Mouse (Mus musculus) liver, embryonic 14.5 days (tissue): ENCODE results near the gene Kmt5b. TPM values are rescaled to one million over a fixed set of nuclear protein-coding genes. Genes with fewer than 3 reads are reported as not detected.

ENCODE experiments used
- ATAC-seq: fragments of 200-750 bp; cut with Nextera tagmentation; 2 replicates; pipeline ENCODE4 v1.8.0; 2017; ENCODE audit warnings: moderate number of reproducible peaks, mild to moderate bottlenecking, moderate library complexity; ENCODE audit not compliant: insufficient read depth
- DNase-seq, 3 experiments: peaks; one replicate each; pipeline ENCODE4 v3.0.0-alpha.2; 2012 to 2013; ENCODE audit warnings: low read depth in 3 of 3, low spot score in 3 of 3
- H3K27ac ChIP-seq: fragments of 300-500 bp; sonication (generic); 2 replicates; pipeline ENCODE4 v1.5.1; 2014; ENCODE audit warnings: moderate library complexity, mild to moderate bottlenecking, control low read depth, inconsistent platforms
- H3K27me3 ChIP-seq: fragments of 300-500 bp; sonication (generic); 2 replicates; pipeline ENCODE4 v1.6.1; 2014; ENCODE audit warnings: mild to moderate bottlenecking, low read length, moderate library complexity; ENCODE audit not compliant: control insufficient read depth, insufficient read depth
- H3K36me3 ChIP-seq: fragments of 300-500 bp; sonication (generic); replicated peaks from 2 replicates; pipeline ENCODE4 v1.6.1; 2014; ENCODE audit warnings: low read depth; ENCODE audit not compliant: control insufficient read depth, insufficient read depth
- H3K4me1 ChIP-seq, 2 experiments: fragments of 200-500 bp in 1 of 2; fragments of 300-500 bp in 1 of 2; sonication (generic) in 1 of 2; replicated peaks; 2 replicates each; pipeline ENCODE4 v1.6.1; 2012 to 2014; ENCODE audit warnings: antibody characterized with exemption in 1 of 2, inconsistent platforms in 1 of 2, low read length in 1 of 2; ENCODE audit not compliant: control insufficient read depth in 2 of 2, insufficient read depth in 2 of 2
- H3K4me2 ChIP-seq: fragments of 300-500 bp; sonication (generic); 2 replicates; pipeline ENCODE4 v1.6.1; 2014; ENCODE audit warnings: low read depth, mild to moderate bottlenecking, control low read depth, moderate library complexity
- H3K4me3 ChIP-seq, 2 experiments: fragments of 200-500 bp in 1 of 2; fragments of 300-500 bp in 1 of 2; sonication (generic) in 1 of 2; 2 replicates each; pipeline ENCODE4 v1.5.1; 2012 to 2014; ENCODE audit warnings: low read depth in 2 of 2, low read length in 2 of 2, mild to moderate bottlenecking in 2 of 2, control low read depth in 1 of 2, inconsistent platforms in 1 of 2, moderate library complexity in 1 of 2; ENCODE audit not compliant: insufficient read depth in 1 of 2
- H3K9ac ChIP-seq: fragments of 300-500 bp; sonication (generic); replicated peaks from 2 replicates; pipeline ENCODE4 v1.6.1; 2014; ENCODE audit warnings: mild to moderate bottlenecking, control low read depth, moderate library complexity
- H3K9me3 ChIP-seq: fragments of 300-500 bp; sonication (generic); 2 replicates; pipeline ENCODE4 v1.6.1; 2016; ENCODE audit warnings: low read length, mixed read lengths; ENCODE audit not compliant: control insufficient read depth
- CTCF ChIP-seq: IDR thresholded peaks from 2 replicates; pipeline ENCODE4 v1.5.1; 2016; ENCODE audit warnings: antibody characterized with exemption, low read depth, control low read depth
- EP300 ChIP-seq: IDR thresholded peaks from 2 replicates; pipeline ENCODE4 v1.6.1; 2016; ENCODE audit warnings: antibody characterized with exemption, low read depth
- WGBS: fragments of 180-500 bp; shearing (Covaris S2); extraction: QIAGEN DNeasy Blood & Tissue Kit; methylation state at CpG from one replicate; pipeline ENCODE4 v1.1.7; 2014; ENCODE audit not compliant: insufficient replicate concordance; 5-methylcytosine and 5-hydroxymethylcytosine counted together
- polyA plus RNA-seq, 2 experiments: library from polyadenylated mRNA; depleted of rRNA in 1 of 2; stranded (reverse) in 1 of 2; unstranded in 1 of 2; fragments of >200 nt; fragmentation: Nextera tagmentation in 1 of 2; extraction: Ambion mirVana in 1 of 2; gene quantifications; 2 replicates each; pipeline versions ENCODE4 v1.2.1 to v1.2.3; 2012 to 2014

Gene Kmt5b
- polyA plus RNA-seq, 2 experiments = 5.0 to 6.3 TPM

DNA sequence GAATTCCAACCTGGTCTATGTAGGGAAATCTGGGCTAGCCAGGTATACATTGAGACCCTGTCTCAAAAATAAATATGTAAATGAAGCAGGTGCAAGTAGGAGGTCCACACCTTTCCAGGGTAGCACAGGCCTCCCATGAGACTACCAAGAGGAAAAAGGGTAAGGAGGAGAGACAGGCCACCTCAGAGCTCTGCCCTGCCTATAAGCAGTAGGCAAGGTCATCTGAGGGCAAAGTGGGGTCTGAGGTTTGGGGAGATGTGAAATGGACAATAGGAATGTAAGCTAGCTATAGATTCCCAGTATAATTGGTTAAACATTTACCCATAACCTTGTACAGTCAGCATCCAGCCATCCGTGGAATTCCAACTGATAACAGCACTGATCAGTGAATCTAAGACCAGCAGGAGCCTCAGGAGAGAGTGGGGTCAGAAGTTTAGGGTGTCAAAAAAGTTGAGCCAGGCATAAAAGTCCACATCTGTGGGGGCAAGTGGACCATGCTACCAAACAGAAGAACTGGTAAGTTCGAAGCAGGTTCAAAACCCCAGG, 52.8 kb downstream of the Kmt5b start:
- H3K4me1 ChIP-seq = peaks cover 0 to 4% of the 10 kb centered on the region in 2 experiments; a peak in 2 of 4 replicates
- H3K36me3 ChIP-seq = no peaks in the 10 kb centered on the region
- WGBS = 55% methylated on average over 2 of the region's 2 CpGs
- H3K27me3 ChIP-seq = no peaks in the 10 kb centered on the region
- no peak for DNase-seq
- H3K4me2 ChIP-seq = no peak overlapping the region
- H3K9me3 ChIP-seq = no peaks in the 10 kb centered on the region
- no peak overlapping the region for H3K9ac ChIP-seq
- no peak overlapping the region for H3K4me3 ChIP-seq
- no peak for ATAC-seq
- no peak overlapping the region for H3K27ac ChIP-seq
- no peak for TF ChIP-seq EP300
- no peak for TF ChIP-seq CTCF

DNA sequence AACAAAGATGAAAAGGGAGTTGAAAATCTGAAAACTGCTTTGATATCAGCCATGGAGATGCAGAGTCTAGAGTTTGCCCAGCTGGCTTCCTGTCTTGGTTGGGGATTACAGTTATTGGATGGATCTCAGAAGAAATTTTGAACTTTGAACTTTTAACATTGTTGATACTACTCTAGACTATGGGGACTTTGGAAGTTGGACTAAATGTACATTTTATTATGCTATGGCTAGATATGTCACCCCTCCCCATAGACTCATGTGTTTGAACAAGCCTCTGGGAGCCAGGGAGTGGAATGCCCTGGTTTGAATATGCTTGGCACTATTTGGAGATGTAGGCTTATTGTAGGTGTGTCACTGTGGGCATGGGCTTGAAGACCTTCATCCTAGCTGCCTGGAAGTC, 57.8 kb downstream of the Kmt5b start:
- no peak overlapping the region for H3K4me3 ChIP-seq
- no peak for ATAC-seq

DNA sequence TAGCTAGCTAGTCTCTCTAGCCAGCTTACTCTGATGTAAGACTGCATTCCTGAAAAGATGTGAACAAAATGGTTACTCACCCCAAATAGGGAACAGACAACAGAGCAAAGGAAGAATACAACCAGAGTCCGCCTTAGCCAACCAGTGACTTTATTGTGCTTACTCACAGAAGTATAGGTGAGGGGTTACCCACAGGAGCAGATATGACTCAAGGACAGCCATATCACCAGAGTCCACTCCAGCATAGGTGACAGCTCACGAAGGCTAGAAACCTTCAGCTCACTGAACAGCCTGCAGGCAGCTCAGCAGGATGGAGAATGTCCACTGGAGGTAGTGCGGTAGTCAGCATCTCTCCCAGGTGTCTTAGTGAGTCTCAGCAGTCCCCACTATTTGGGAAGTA, 62.6 kb downstream of the Kmt5b start:
- 62% methylated on average over 3 of the region's 3 CpGs for WGBS
- H3K4me3 ChIP-seq = no peak overlapping the region
- ATAC-seq = no peak
- H3K27ac ChIP-seq = no peak overlapping the region
- no peak overlapping the region for H3K9ac ChIP-seq
- TF ChIP-seq EP300 (no peak), CTCF (no peak)
- no peaks in the 10 kb centered on the region for H3K27me3 ChIP-seq
- H3K9me3 ChIP-seq = no peaks in the 10 kb centered on the region
- no peaks in the 10 kb centered on the region for H3K36me3 ChIP-seq
- H3K4me1 ChIP-seq = peaks cover 9 to 10% of the 10 kb centered on the region in 2 experiments
- DNase-seq = no peak
- no peak overlapping the region for H3K4me2 ChIP-seq

More for the DNA sequence above, 57.8 kb downstream of the Kmt5b start:
- TF ChIP-seq CTCF (no peak), EP300 (no peak)
- Histone ChIP-seq H3K4me1 (peaks cover 0 to 4% of the 10 kb centered on the region in 2 experiments; a peak in 2 of 4 replicates), H3K36me3 (no peaks in the 10 kb centered on the region), H3K4me2 (no peak overlapping the region), H3K9me3 (no peaks in the 10 kb centered on the region), H3K9ac (no peak overlapping the region), H3K27me3 (no peaks in the 10 kb centered on the region), H3K27ac (no peak overlapping the region)
- DNase-seq = no peak

DNA sequence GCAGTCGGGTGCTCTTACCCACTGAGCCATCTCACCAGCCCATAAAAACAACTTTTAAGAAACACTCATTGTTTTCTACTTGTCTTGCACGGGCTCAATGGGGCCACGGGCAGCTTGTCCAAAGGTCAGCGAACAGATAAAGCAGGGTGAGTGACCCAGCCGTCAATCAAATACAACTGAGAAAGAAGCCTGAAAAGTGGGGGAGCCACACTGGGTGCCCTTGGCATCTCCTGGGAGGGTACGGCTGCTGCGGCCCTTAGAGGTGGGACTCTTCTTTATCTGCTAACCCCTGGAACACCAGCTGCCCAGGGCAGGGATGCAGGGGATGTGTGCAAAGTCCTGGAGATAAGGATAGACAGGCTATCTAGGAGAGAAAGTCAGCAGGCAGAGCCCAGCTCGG, 64.5 kb downstream of the Kmt5b start:
- no peak overlapping the region for H3K9ac ChIP-seq
- H3K27ac ChIP-seq = no peak overlapping the region
- no peaks in the 10 kb centered on the region for H3K27me3 ChIP-seq
- no peak overlapping the region for H3K4me2 ChIP-seq
- WGBS = 37% methylated on average over 8 of the region's 8 CpGs
- ATAC-seq (peak; percentile 84), DNase-seq (peak; percentile 49 to 54 (median 54))
- TF ChIP-seq CTCF (no peak), EP300 (peak; percentile 67)
- no peaks in the 10 kb centered on the region for H3K9me3 ChIP-seq
- H3K4me1 ChIP-seq = peaks cover 9 to 17% of the 10 kb centered on the region in 2 experiments
- H3K36me3 ChIP-seq = no peaks in the 10 kb centered on the region
- H3K4me3 ChIP-seq = no peak overlapping the region

DNA sequence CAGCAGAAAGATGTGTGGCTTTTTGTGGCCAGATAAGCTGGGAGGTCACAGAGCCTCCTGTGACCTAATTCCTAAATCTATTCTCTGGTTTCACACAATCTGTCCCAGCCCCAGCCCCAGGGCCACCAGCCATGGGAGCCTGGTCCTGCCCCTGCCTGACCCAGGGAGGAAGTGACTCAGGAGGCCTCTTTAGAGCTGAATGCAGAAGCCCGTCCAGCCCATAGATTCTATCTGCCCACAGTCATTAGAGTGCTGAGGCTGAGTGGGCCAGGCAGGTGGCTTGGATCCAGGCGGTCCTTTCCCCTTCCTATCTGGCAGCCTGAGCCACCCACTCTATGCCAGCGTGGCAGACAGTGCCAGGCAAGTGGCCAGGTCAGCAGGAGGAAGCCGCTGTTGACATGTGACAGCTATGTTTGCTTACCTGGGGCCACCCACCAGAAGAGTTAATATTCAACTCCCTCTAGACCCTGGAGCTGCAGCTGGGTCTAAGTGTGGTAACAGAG, 65.7 kb downstream of the Kmt5b start:
- peaks cover 9 to 17% of the 10 kb centered on the region in 2 experiments for H3K4me1 ChIP-seq
- H3K9me3 ChIP-seq = no peaks in the 10 kb centered on the region
- H3K9ac ChIP-seq = no peak overlapping the region
- no peaks in the 10 kb centered on the region for H3K27me3 ChIP-seq
- 29% methylated on average over 4 of the region's 4 CpGs for WGBS
- DNase-seq (peak in 1 of 3 experiments; percentile 32), ATAC-seq (peak; percentile 44; the same call in 1 of the 2 replicates)
- H3K4me3 ChIP-seq = no peak overlapping the region
- H3K4me2 ChIP-seq = no peak overlapping the region
- H3K27ac ChIP-seq = peak overlapping the region; percentile 3
- no peaks in the 10 kb centered on the region for H3K36me3 ChIP-seq
- TF ChIP-seq CTCF (no peak), EP300 (no peak)
